Mouse (Mus musculus) cortical plate, adult 2 months (tissue): ENCODE data around the gene Cox4i1. TPM values are rescaled to one million over a fixed set of nuclear protein-coding genes. Genes with fewer than 3 reads are reported as not detected.

Source experiments
- H3K27ac ChIP-seq: fragments of 200-500 bp; 2 replicates; pipeline ENCODE4 v1.5.1; 2012; ENCODE audit warnings: low read length, control low read depth, inconsistent platforms; ENCODE audit not compliant: insufficient read depth
- H3K4me1 ChIP-seq: fragments of 200-500 bp; 2 replicates; pipeline ENCODE4 v1.6.1; 2011; ENCODE audit warnings: low read length; ENCODE audit not compliant: control insufficient read depth, insufficient read depth
- H3K4me3 ChIP-seq: fragments of 200-500 bp; 2 replicates; pipeline ENCODE4 v1.5.1; 2011; ENCODE audit warnings: mild to moderate bottlenecking, low read length, control low read depth; ENCODE audit not compliant: insufficient read depth
- CTCF ChIP-seq: fragments of 200-500 bp; IDR thresholded peaks from 2 replicates; pipeline ENCODE4 v1.5.1; 2011; ENCODE audit warnings: mild to moderate bottlenecking, control low read depth, low read length; ENCODE audit not compliant: insufficient read depth; ENCODE audit errors: extremely low read depth
- POLR2A ChIP-seq: fragments of 200-500 bp; IDR thresholded peaks from 2 replicates; pipeline ENCODE4 v1.6.1; 2011; ENCODE audit warnings: mild to moderate bottlenecking, low read length, control low read depth; ENCODE audit not compliant: insufficient read depth; ENCODE audit errors: extremely low read depth
- polyA plus RNA-seq: library from polyadenylated mRNA; depleted of rRNA; stranded (reverse); fragments of >200 nt; gene quantifications from 2 replicates; pipeline ENCODE4 v1.2.3, GENCODE M21; 2012; rRNA removed

Cox4i1 gene
- polyA plus RNA-seq, 1 experiment = 2,189 TPM

DNA sequence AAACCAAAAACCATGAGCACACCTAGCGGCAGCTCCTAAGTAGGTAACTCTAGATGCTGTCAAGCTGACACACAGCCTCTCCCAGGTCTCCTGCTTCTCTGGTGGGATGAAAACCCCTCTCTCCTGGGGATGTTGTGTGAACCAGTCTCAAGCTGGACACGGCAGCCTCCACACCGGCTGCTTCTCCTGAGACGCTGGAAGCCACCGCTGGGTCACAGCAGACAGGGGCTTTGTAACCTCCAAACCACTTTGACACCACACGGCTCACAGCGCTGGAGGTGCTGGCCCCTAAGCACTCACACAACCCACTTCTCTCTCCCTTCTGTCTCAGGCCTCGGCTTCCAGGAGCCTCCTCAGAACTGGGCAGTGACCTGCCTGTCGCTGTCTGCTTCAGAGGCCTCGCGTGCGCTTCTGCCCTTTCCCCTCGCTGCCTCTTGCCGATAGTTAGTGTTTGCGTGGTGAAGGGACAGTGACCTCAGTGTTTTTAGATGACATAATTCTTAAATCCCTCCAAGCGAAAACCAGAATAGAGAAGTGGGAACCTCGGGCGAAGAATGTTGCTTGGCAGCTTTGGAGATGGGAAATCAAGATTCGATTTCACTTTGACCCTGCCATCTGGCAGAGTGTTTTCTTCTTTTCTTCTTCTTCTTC is 51.7 kb downstream of the Cox4i1 start:
- H3K27ac ChIP-seq = no peak overlapping the region
- no peak for TF ChIP-seq CTCF
- no peak for TF ChIP-seq POLR2A
- no peaks in the 10 kb centered on the region for H3K4me1 ChIP-seq

DNA sequence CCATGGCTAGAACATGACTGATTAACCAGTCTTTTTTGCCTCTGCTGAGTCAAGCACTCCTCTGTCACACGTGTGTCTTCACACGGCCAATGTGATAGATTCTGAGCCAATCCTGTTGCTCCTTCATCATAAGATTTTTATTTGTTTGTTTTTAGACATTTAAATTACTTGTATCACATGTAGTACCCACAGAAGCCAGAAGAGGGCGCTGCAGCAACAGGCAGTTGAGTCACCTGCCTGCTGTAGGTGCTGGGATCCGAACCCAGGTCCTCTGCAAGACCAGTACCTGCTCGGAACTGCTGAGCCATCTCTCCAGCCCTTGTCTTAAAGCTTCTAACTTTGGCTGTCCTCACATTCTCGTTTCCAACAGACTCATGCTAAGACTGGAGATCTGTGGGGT is 55.0 kb downstream of the Cox4i1 start:
- TF ChIP-seq POLR2A (no peak), CTCF (0 out of 2 replicates have a peak, but pooled peaks have one; percentile 5)
- no peaks in the 10 kb centered on the region for H3K4me1 ChIP-seq

More for the DNA sequence above, 51.7 kb downstream of the Cox4i1 start:
- H3K4me3 ChIP-seq = no peak overlapping the region

More for the DNA sequence above, 55.0 kb downstream of the Cox4i1 start:
- Histone ChIP-seq H3K27ac (no peak overlapping the region), H3K4me3 (no peak overlapping the region)

Other genes with a start within 250 kb of the Cox4i1 start
- gene Gins2, start 78.9 kb upstream of the Cox4i1 start, polyA plus RNA-seq = 2.2 and 2.4 TPM in 2 replicates
- gene 1190005I06Rik, start 20.6 kb upstream of the Cox4i1 start, polyA plus RNA-seq = 10.8 and 11.0 TPM in 2 replicates
- gene Gm27021, start 143 bp upstream of the Cox4i1 start, polyA plus RNA-seq = 1.5 and 1.9 TPM in 2 replicates
- gene Emc8, start 351 bp downstream of the Cox4i1 start, polyA plus RNA-seq = 51.2 and 52.1 TPM in 2 replicates
- 4.1 and 4.8 TPM in 2 replicates for gene Irf8, start 68.1 kb downstream of the Cox4i1 start, polyA plus RNA-seq